Mouse (Mus musculus) layer of hippocampus, adult 2 months (tissue): ENCODE measurements around the gene Txnrd3. TPM values are rescaled to one million over a fixed set of nuclear protein-coding genes. Genes with fewer than 3 reads are reported as not detected.

Source experiments
- DNase-seq, 2 experiments: peaks; one replicate each; pipeline ENCODE4 v3.0.0; 2022; ENCODE audit warnings: low spot score in 2 of 2
- H3K27ac ChIP-seq: fragments of 200-600 bp; 2 replicates; pipeline ENCODE4 v1.8.1; 2022
- H3K4me3 ChIP-seq: fragments of 200-600 bp; 2 replicates; pipeline ENCODE4 v1.8.1; 2022; ENCODE audit warnings: mild to moderate bottlenecking
- CTCF ChIP-seq: fragments of 200-600 bp; conservative IDR thresholded peaks from 2 replicates; pipeline ENCODE4 v1.8.1; 2022; ENCODE audit warnings: antibody characterized with exemption, mild to moderate bottlenecking, moderate library complexity
- total RNA-seq, 2 experiments: library from RNA; stranded (reverse); gene quantifications; 2 replicates each; pipeline ENCODE4 v1.2.3; 2021

The Txnrd3 gene
- total RNA-seq, 2 experiments from 2014 or later = 3.6 to 3.9 TPM

DNA sequence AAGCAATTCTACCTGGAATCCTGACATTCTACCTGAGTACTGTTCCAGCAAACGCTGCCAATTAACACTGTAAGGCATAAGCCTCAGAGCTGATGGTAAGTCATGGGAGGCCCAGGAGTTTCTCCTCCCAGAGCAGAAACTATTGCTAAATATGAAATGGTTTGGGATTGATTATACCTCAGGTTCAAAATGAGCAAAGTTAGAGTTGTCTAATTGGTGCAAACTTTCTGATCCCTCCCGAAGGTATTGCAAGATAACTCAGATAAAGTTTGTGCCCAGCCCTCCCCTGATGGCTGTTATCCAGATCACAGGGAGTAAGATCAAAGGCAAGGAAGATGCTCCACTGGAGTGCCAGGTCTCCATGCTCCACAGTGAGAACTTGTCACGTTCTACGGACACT is 63.5 kb downstream of the Txnrd3 start, which contains the start of gene Vmn1r40:
Gene Vmn1r40 (plus strand): TSS at position 301 of the 400 bp plus-strand sequence.
- DNase-seq = no peak
- Histone ChIP-seq H3K27ac (no peak within 1 kb of the TSS), H3K4me3 (no peak within 1 kb of the TSS)
- no peak for TF ChIP-seq CTCF

DNA sequence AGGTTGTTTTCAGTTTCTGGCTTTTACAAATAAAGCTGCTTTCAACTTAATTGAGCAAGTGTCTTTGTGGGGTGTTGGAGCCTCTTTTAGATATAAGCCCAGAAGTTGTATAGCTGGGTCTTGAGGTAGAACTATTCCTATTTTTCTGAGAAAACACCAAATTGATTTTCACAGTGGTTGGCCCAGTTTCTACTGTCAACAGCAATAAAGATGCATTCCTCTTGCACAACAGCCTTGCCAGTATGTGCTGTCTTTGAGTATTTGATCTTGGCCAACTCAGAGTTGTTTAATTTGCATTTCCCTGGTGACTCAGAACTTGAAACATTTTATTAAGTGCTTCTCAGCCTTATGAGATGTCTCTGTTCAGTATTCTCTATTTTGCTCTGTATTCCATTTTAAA is 74.3 kb downstream of the Txnrd3 start:
- no peak for DNase-seq
- no peak for TF ChIP-seq CTCF
- Histone ChIP-seq H3K4me3 (no peak overlapping the region), H3K27ac (no peak overlapping the region)

Other genes starting within 250 kb of the Txnrd3 start
- gene Chchd6, start 48.3 kb upstream of the Txnrd3 start, total RNA-seq = 10 to 100 TPM; 61.4 to 71.1 TPM
- gene Vmn1r40, start 63.6 kb downstream of the Txnrd3 start, total RNA-seq = not detected
- gene Vmn1r41, start 96.8 kb downstream of the Txnrd3 start, total RNA-seq = not detected
- gene Vmn1r42, start 232.4 kb downstream of the Txnrd3 start, total RNA-seq = not detected
- gene Vmn1r43, start 232.4 kb downstream of the Txnrd3 start, total RNA-seq = not detected
- gene Vmn1r44, start 239.7 kb downstream of the Txnrd3 start, total RNA-seq = not detected